Mouse (Mus musculus) spleen, postnatal 14 days (tissue): ENCODE data around the gene Ucn.

Source experiments
- DNase-seq, 2 experiments: peaks; one replicate each; pipeline ENCODE4 v3.0.0; 2021 to 2022; ENCODE audit warnings: low spot score in 2 of 2

Gene Ucn

GRCm38 (mm10) chr5:31138241-31138967, at the start of gene Ucn:
Gene Ucn (minus strand): TSS chr5:31138829.
- DNase-seq = no peak

GRCm38 (mm10) chr5:31183678-31184077, 45.0 kb upstream of the Ucn start:
- no peak for DNase-seq

- no peak for DNase-seq
Measured at GRCm38 (mm10) chr5:31181183-31181770, 42.6 kb upstream of the Ucn start.

GRCm38 (mm10) chr5:31179766-31180630, 41.4 kb upstream of the Ucn start, which contains the start of the genes Gm29609 and Gtf3c2:
Gene Gm29609 (minus strand): TSS chr5:31179911.
Gene Gtf3c2 (minus strand): TSS chr5:31180144.
- peak; percentile 85 to 92 for DNase-seq

- no peak for DNase-seq
Measured at GRCm38 (mm10) chr5:31179301-31179765, 40.7 kb upstream of the Ucn start.

GRCm38 (mm10) chr5:31168630-31169029, 30.0 kb upstream of the Ucn start:
- DNase-seq = no peak

GRCm38 (mm10) chr5:31164878-31165277, 26.2 kb upstream of the Ucn start:
- no peak for DNase-seq

GRCm38 (mm10) chr5:31162462-31162861, 23.8 kb upstream of the Ucn start:
- DNase-seq = no peak

- DNase-seq = peak; percentile 38 to 60
Measured at GRCm38 (mm10) chr5:31154152-31154553, 15.5 kb upstream of the Ucn start, which contains the start of gene Mpv17. Gene Mpv17 (minus strand): TSS chr5:31154251.

GRCm38 (mm10) chr5:31153516-31154151, 15.0 kb upstream of the Ucn start:
- no peak for DNase-seq

GRCm38 (mm10) chr5:31151746-31152145, 13.1 kb upstream of the Ucn start:
- DNase-seq = no peak

- no peak for DNase-seq
Measured at GRCm38 (mm10) chr5:31149781-31150180, 11.2 kb upstream of the Ucn start.

GRCm38 (mm10) chr5:31138968-31139425, 368 bp upstream of the Ucn start:
- DNase-seq = no peak

- no peak for DNase-seq
Measured at GRCm38 (mm10) chr5:31137658-31138057, 971 bp downstream of the Ucn start.

GRCm38 (mm10) chr5:31136730-31137424, 1.8 kb downstream of the Ucn start:
- DNase-seq = no peak

- no peak for DNase-seq
Measured at GRCm38 (mm10) chr5:31126050-31126449, 12.6 kb downstream of the Ucn start.

GRCm38 (mm10) chr5:31123481-31123880, 15.1 kb downstream of the Ucn start:
- DNase-seq = no peak

- DNase-seq = no peak
Measured at GRCm38 (mm10) chr5:31121111-31121510, 17.5 kb downstream of the Ucn start.

GRCm38 (mm10) chr5:31116912-31117311, 21.7 kb downstream of the Ucn start:
- no peak for DNase-seq

GRCm38 (mm10) chr5:31116354-31116753, 22.3 kb downstream of the Ucn start, which contains the start of gene Trim54:
Gene Trim54 (plus strand): TSS chr5:31116712.
- no peak for DNase-seq

- no peak for DNase-seq
Measured at GRCm38 (mm10) chr5:31110781-31111180, 27.8 kb downstream of the Ucn start.
